Mouse (Mus musculus) forebrain, embryonic 11.5 days (tissue): ENCODE results near the gene Slc16a12. TPM values are rescaled to one million over a fixed set of nuclear protein-coding genes. Genes with fewer than 3 reads are reported as not detected.

ENCODE experiments used
- ATAC-seq: fragments of 200-750 bp; cut with Nextera tagmentation; replicated peaks from 2 replicates; pipeline ENCODE4 v1.8.0; 2017; ENCODE audit warnings: moderate TSS enrichment; ENCODE audit not compliant: low FRiP score
- DNase-seq: peaks from one replicate; pipeline ENCODE4 v3.0.0-alpha.2; 2017; ENCODE audit warnings: low spot score
- H3K27ac ChIP-seq: fragments of 300-500 bp; sonication (generic); 2 replicates; pipeline ENCODE4 v1.5.1; 2014; ENCODE audit warnings: low read depth, low read length
- H3K27me3 ChIP-seq: fragments of 300-500 bp; sonication (generic); 2 replicates; pipeline ENCODE4 v1.6.1; 2014; ENCODE audit warnings: mild to moderate bottlenecking, low read length, mixed read lengths; ENCODE audit not compliant: control insufficient read depth, insufficient read depth
- H3K36me3 ChIP-seq: fragments of 300-500 bp; sonication (generic); 2 replicates; pipeline ENCODE4 v1.6.1; 2014; ENCODE audit warnings: mild to moderate bottlenecking, low read length, moderate library complexity, mixed read lengths; ENCODE audit not compliant: control insufficient read depth, insufficient read depth
- H3K4me1 ChIP-seq: fragments of 300-500 bp; sonication (generic); replicated peaks from 2 replicates; pipeline ENCODE4 v1.6.1; 2014; ENCODE audit warnings: low read length, mixed read lengths; ENCODE audit not compliant: control insufficient read depth, insufficient read depth
- H3K4me2 ChIP-seq: fragments of 300-500 bp; sonication (generic); 2 replicates; pipeline ENCODE4 v1.6.1; 2014; ENCODE audit warnings: low read depth, mild to moderate bottlenecking, low read length, moderate library complexity, mixed read lengths; ENCODE audit not compliant: severe bottlenecking
- H3K4me3 ChIP-seq: fragments of 300-500 bp; sonication (generic); 2 replicates; pipeline ENCODE4 v1.5.1; 2014; ENCODE audit warnings: low read depth, low read length
- H3K9ac ChIP-seq: fragments of 300-500 bp; sonication (generic); 2 replicates; pipeline ENCODE4 v1.6.1; 2014; ENCODE audit warnings: low read length
- H3K9me3 ChIP-seq: fragments of 300-500 bp; sonication (generic); 2 replicates; pipeline ENCODE4 v1.6.1; 2016; ENCODE audit warnings: low read length, mixed read lengths; ENCODE audit not compliant: control insufficient read depth
- WGBS: fragments of 180-500 bp; shearing (Covaris S2); extraction: QIAGEN DNeasy Blood & Tissue Kit; methylation state at CpG from one replicate; pipeline ENCODE4 v1.1.7; 2014; 5-methylcytosine and 5-hydroxymethylcytosine counted together
- polyA plus RNA-seq: library from polyadenylated mRNA; unstranded; fragments of >200 nt; fragmentation: Nextera tagmentation; extraction: Ambion mirVana; gene quantifications from 2 replicates; pipeline ENCODE4 v1.2.1, GENCODE M21; 2014

The Slc16a12 gene
- polyA plus RNA-seq, 1 experiment from 2014 or later: 1.3 TPM

DNA sequence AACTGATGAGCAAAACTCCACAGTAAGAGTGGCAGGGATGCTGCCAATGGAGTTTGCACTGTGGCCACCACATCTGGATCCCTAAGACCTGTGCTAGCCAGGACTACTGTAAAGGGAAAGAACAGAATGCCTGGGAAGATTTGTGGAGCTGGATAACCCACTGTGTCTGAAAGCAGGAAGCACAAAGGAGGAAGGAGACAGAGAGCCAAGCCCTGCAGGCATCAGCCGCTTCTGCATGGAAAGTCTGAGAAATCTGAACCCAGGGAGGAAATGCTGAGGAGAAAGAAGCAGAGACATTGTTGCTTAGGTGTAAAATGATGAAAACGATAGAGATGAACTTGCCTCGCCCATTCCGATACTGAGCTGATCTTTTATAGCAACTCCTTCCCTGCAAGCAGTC is 22.5 kb downstream of the Slc16a12 start:
- Histone ChIP-seq H3K9ac (no peak overlapping the region), H3K4me2 (no peak overlapping the region), H3K36me3 (no peaks in the 10 kb centered on the region), H3K9me3 (no peaks in the 10 kb centered on the region), H3K27ac (no peak overlapping the region), H3K4me3 (no peak overlapping the region), H3K27me3 (no peaks in the 10 kb centered on the region), H3K4me1 (no peaks in the 10 kb centered on the region)
- ATAC-seq (no peak), DNase-seq (no peak)
- 83% methylated on average over 4 of the region's 4 CpGs for WGBS

DNA sequence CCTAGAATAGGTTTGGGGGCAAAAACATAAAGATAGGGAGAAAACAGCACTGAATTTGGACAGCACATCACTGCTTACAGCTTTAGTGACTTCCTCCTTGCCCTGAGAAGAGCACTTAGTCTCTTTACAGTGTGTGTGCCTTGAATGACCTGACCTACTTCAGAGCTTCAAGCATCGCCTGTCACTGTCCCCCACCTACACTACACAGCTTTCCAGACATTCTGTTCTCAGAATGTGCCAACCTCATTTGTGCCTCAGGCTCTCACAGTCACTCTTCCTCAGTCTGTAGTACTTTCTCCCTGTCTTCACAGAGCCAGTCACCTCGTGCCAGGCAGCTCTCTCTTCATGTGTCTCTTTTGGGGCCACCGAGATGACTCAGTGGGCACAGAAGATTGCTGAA is 24.5 kb downstream of the Slc16a12 start:
- Histone ChIP-seq H3K27ac (no peak overlapping the region), H3K4me1 (no peaks in the 10 kb centered on the region), H3K4me3 (no peak overlapping the region), H3K9ac (no peak overlapping the region), H3K4me2 (no peak overlapping the region), H3K9me3 (no peaks in the 10 kb centered on the region), H3K27me3 (no peaks in the 10 kb centered on the region), H3K36me3 (no peaks in the 10 kb centered on the region)
- ATAC-seq: no peak
- 87% methylated on average over 3 of the region's 3 CpGs for WGBS
- no peak for DNase-seq

DNA sequence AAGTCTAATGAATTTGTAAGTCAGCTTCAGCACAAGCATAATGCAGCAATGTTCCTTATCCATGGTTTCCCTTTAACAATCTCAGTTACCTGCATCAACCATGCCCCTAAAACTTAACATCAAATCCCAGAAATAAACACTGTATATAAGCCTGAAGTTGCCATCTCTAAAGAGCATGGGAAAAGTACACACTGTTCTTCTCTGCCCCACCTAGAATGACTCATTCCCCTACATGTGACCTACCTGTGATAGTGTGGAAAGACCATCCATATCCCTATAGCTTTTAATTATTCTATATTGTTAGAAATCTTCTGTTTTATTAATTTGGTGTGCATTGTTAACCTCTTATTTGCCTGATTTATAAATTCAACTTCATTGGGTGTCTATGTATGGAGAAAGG is 27.0 kb downstream of the Slc16a12 start:
- Histone ChIP-seq H3K27ac (no peak overlapping the region), H3K4me1 (no peaks in the 10 kb centered on the region), H3K36me3 (no peaks in the 10 kb centered on the region), H3K4me3 (no peak overlapping the region), H3K9ac (no peak overlapping the region), H3K27me3 (no peaks in the 10 kb centered on the region), H3K9me3 (no peaks in the 10 kb centered on the region), H3K4me2 (no peak overlapping the region)
- no peak for DNase-seq
- no peak for ATAC-seq

DNA sequence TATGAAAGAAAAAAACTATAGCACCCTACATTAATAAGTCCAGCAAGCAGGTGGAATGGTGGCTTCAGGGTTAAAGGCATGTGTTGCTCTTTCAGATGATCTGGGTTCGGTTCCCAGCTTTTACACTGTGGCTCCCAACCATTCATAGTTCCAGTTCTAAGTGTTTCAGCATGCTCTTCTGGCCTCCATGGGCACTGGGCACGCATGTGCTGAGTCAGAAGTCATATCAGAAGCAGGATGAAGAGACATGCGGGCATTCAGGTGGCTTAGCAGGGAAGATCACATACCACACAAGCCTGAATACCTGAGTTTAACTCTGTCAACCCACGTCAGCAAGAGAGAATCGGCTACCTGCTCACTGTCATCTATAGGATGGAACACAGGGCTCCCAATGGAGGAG is 28.1 kb downstream of the Slc16a12 start:
- H3K9ac ChIP-seq: no peak overlapping the region
- WGBS: 88% methylated on average over 5 of the region's 5 CpGs
- H3K27ac ChIP-seq: no peak overlapping the region
- H3K4me3 ChIP-seq: no peak overlapping the region
- H3K9me3 ChIP-seq: no peaks in the 10 kb centered on the region
- no peaks in the 10 kb centered on the region for H3K36me3 ChIP-seq
- H3K4me2 ChIP-seq: no peak overlapping the region
- DNase-seq: no peak
- H3K4me1 ChIP-seq: no peaks in the 10 kb centered on the region
- no peak for ATAC-seq
- H3K27me3 ChIP-seq: no peaks in the 10 kb centered on the region

DNA sequence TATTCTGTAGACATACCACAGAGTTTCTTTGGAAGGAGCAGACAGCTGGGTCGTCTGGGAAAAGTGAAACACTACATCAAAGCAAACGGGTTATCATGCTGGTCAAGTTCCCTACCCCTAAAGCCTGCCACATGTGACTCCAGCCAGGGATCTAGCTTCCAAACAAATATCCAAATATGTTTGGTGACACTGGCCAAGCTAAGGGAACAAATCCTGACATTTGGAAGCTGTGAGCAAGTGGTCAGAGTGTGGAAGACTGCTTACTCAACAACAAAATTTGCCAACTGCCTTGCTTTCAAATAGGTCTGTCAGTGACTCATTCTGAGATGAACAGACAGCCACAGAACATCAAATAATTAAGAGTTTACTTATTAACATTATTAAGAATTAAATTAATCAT is 28.6 kb downstream of the Slc16a12 start:
- no peak overlapping the region for H3K27ac ChIP-seq
- H3K36me3 ChIP-seq: no peaks in the 10 kb centered on the region
- WGBS: 67% methylated on average over 2 of the region's 2 CpGs
- no peaks in the 10 kb centered on the region for H3K9me3 ChIP-seq
- no peaks in the 10 kb centered on the region for H3K27me3 ChIP-seq
- DNase-seq: no peak
- no peaks in the 10 kb centered on the region for H3K4me1 ChIP-seq
- no peak overlapping the region for H3K4me3 ChIP-seq
- no peak overlapping the region for H3K4me2 ChIP-seq
- no peak for ATAC-seq
- no peak overlapping the region for H3K9ac ChIP-seq

DNA sequence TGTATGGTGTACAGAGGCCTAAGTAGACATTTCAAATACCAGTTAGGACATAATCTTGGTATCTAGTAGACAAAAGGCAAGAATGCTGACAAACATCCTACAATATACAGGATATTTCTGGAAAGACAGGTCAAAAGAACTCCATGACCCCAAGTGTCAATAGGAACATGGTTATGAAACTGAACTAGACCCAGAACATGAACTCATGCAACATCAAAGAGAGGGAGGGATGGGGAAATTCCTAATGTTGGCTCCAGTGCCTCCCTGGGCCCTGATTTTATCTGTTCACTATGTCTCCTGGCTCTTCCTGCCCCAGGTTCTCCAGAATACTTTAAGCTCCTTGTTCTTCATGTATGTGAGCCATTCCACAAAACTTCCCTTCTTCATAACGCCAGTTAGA is 31.2 kb downstream of the Slc16a12 start:
- no peak overlapping the region for H3K9ac ChIP-seq
- no peak overlapping the region for H3K27ac ChIP-seq
- no peak overlapping the region for H3K4me2 ChIP-seq
- H3K27me3 ChIP-seq: no peaks in the 10 kb centered on the region
- H3K4me1 ChIP-seq: no peaks in the 10 kb centered on the region
- WGBS: 92% methylated on average over 1 of the region's 1 CpGs
- H3K9me3 ChIP-seq: no peaks in the 10 kb centered on the region
- ATAC-seq (no peak), DNase-seq (no peak)
- no peaks in the 10 kb centered on the region for H3K36me3 ChIP-seq
- H3K4me3 ChIP-seq: no peak overlapping the region

DNA sequence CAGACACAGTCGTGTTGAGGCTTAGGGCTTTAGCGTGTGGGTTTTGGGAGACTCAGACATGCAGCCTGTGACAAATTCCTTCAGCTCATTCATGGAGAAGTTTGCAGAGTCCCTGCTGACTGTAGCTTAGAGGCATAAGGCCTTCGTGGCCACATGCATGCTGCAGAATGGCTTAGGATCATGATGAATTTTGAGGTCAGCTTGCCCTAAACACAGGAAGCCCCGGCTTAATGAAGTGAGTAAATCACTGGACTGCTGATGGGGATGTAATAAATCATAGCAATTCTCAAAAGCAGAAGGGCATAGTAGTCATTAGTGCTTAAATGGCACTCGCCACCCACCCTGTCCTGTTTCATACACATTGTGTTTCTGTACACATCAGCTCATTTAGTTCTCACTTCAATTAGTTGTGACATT is 32.8 kb downstream of the Slc16a12 start:
- Histone ChIP-seq H3K36me3 (no peaks in the 10 kb centered on the region), H3K9me3 (no peaks in the 10 kb centered on the region), H3K4me2 (no peak overlapping the region), H3K9ac (no peak overlapping the region), H3K27me3 (no peaks in the 10 kb centered on the region), H3K4me3 (no peak overlapping the region), H3K27ac (no peak overlapping the region), H3K4me1 (no peaks in the 10 kb centered on the region)
- no peak for ATAC-seq
- DNase-seq: no peak
- WGBS: 80% methylated on average over 5 of the region's 5 CpGs

DNA sequence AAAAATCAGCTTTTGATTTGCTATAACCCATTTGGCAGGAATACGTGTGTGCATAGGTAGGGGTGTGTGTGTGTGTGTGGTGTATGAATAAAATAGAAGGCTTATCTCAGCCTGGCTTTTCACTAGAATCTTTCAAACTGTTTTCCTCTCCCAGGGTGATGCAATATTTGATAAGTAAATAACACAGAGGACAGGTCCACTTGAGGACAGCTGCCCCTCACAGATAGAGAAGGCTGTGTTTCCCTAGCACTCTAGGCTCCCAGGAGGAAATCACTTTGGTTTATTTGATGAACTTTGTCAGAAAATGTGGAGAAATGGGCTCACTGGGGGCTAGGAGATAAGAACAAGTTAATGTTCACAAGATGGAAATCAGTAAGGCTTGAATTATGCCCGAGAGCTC is 35.0 kb downstream of the Slc16a12 start:
- WGBS: 83% methylated on average over 2 of the region's 2 CpGs
- no peak for DNase-seq

DNA sequence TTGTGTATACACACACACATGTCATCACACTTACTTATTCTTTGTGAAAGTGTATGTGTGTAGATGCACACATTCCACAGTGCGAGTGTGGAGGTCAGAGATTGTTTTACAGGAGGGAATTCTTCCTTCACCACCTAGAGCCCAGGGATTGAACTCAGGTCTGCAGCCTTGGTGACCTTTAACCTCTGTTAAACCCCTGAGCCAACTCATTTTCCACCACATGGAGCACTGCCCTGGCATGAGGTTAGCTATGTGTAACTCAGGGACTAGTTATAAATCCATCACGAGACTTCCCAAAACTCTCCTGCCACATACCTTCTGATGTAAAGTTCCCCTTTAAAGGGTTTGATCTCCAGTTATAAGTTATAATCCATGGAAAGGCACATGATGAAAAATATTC is 38.9 kb downstream of the Slc16a12 start:
- ATAC-seq (no peak), DNase-seq (no peak)
- Histone ChIP-seq H3K27ac (no peak overlapping the region), H3K4me3 (no peak overlapping the region), H3K27me3 (no peaks in the 10 kb centered on the region), H3K36me3 (no peaks in the 10 kb centered on the region), H3K9me3 (no peaks in the 10 kb centered on the region), H3K9ac (no peak overlapping the region), H3K4me2 (no peak overlapping the region), H3K4me1 (no peaks in the 10 kb centered on the region)
- 87% methylated on average over 2 of the region's 2 CpGs for WGBS

More for the DNA sequence above, 35.0 kb downstream of the Slc16a12 start:
- Histone ChIP-seq H3K27ac (no peak overlapping the region), H3K4me2 (no peak overlapping the region), H3K4me3 (no peak overlapping the region), H3K9ac (no peak overlapping the region), H3K4me1 (no peaks in the 10 kb centered on the region), H3K9me3 (no peaks in the 10 kb centered on the region), H3K36me3 (no peaks in the 10 kb centered on the region), H3K27me3 (no peaks in the 10 kb centered on the region)
- no peak for ATAC-seq
